Mouse (Mus musculus) cerebellum, adult 9-10 months (tissue): ENCODE results near the gene Aqp2.

ENCODE experiments used
- DNase-seq: peaks from one replicate; pipeline ENCODE4 v3.0.0; 2022

Gene Aqp2

GRCm38 (mm10) chr15:99631618-99632017 is 52.8 kb downstream of the Aqp2 start:
- DNase-seq = no peak
